Mouse (Mus musculus) adrenal gland, postnatal 4 days (tissue): Measurements from ENCODE around the gene Ssbp3. TPM values are rescaled to one million over a fixed set of nuclear protein-coding genes. Genes with fewer than 3 reads are reported as not detected.

ENCODE experiments used
- DNase-seq, 2 experiments: peaks; one replicate each; pipeline ENCODE4 v3.0.0; 2021 to 2022; ENCODE audit warnings: low spot score in 2 of 2, mixed read lengths in 2 of 2
- total RNA-seq, 2 experiments: library from RNA; stranded (reverse); gene quantifications; 2 replicates each; pipeline ENCODE4 v1.2.3; 2021

Ssbp3 gene
- total RNA-seq, 2 experiments from 2014 or later, result 95.2 to 103 TPM

GRCm38 (mm10) chr4:106933813-106934482 lies 23.4 kb downstream of the Ssbp3 start:
- DNase-seq, result no peak

GRCm38 (mm10) chr4:106934931-106935582 lies 24.6 kb downstream of the Ssbp3 start:
- DNase-seq, result no peak

- no peak for DNase-seq
Measured at GRCm38 (mm10) chr4:106935583-106935935, 25.1 kb downstream of the Ssbp3 start.

- DNase-seq, result no peak
Measured at GRCm38 (mm10) chr4:106936041-106936440, 25.5 kb downstream of the Ssbp3 start.

GRCm38 (mm10) chr4:106936741-106937140 lies 26.2 kb downstream of the Ssbp3 start:
- no peak for DNase-seq

- no peak for DNase-seq
Measured at GRCm38 (mm10) chr4:106938506-106939222, 28.2 kb downstream of the Ssbp3 start.

GRCm38 (mm10) chr4:106939223-106939918 lies 28.9 kb downstream of the Ssbp3 start:
- peak in 1 of 2 experiments; percentile 32 for DNase-seq

- no peak for DNase-seq
Measured at GRCm38 (mm10) chr4:106939919-106940227, 29.4 kb downstream of the Ssbp3 start.

- no peak for DNase-seq
Measured at GRCm38 (mm10) chr4:106940945-106941344, 30.4 kb downstream of the Ssbp3 start.

- no peak for DNase-seq
Measured at GRCm38 (mm10) chr4:106941475-106941874, 31.0 kb downstream of the Ssbp3 start.

GRCm38 (mm10) chr4:106942491-106942890 lies 32.0 kb downstream of the Ssbp3 start:
- DNase-seq, result no peak

- no peak for DNase-seq
Measured at GRCm38 (mm10) chr4:106943627-106944026, 33.1 kb downstream of the Ssbp3 start.

- DNase-seq, result no peak
Measured at GRCm38 (mm10) chr4:106944898-106945297, 34.4 kb downstream of the Ssbp3 start.

- no peak for DNase-seq
Measured at GRCm38 (mm10) chr4:106947741-106948140, 37.2 kb downstream of the Ssbp3 start.

GRCm38 (mm10) chr4:106948546-106948945 lies 38.0 kb downstream of the Ssbp3 start:
- no peak for DNase-seq

GRCm38 (mm10) chr4:106949200-106949599 lies 38.7 kb downstream of the Ssbp3 start:
- no peak for DNase-seq

- no peak for DNase-seq
Measured at GRCm38 (mm10) chr4:106950801-106951200, 40.3 kb downstream of the Ssbp3 start.

GRCm38 (mm10) chr4:106951455-106951854 lies 41.0 kb downstream of the Ssbp3 start:
- DNase-seq, result no peak

- no peak for DNase-seq
Measured at GRCm38 (mm10) chr4:106953221-106953620, 42.7 kb downstream of the Ssbp3 start.

GRCm38 (mm10) chr4:106953760-106954159 lies 43.3 kb downstream of the Ssbp3 start:
- DNase-seq, result no peak

GRCm38 (mm10) chr4:106955729-106956712 lies 45.5 kb downstream of the Ssbp3 start:
- DNase-seq, result no peak
